Mouse (Mus musculus) thymus, postnatal 14 days (tissue): Measurements from ENCODE around the gene Gm49510.
A peak's percentile ranks its signal among the peaks of the same experiment; 100 is the strongest.

ENCODE experiments used
- DNase-seq: peaks from one replicate; pipeline ENCODE4 v3.0.0; 2021

Gene Gm49510

DNA sequence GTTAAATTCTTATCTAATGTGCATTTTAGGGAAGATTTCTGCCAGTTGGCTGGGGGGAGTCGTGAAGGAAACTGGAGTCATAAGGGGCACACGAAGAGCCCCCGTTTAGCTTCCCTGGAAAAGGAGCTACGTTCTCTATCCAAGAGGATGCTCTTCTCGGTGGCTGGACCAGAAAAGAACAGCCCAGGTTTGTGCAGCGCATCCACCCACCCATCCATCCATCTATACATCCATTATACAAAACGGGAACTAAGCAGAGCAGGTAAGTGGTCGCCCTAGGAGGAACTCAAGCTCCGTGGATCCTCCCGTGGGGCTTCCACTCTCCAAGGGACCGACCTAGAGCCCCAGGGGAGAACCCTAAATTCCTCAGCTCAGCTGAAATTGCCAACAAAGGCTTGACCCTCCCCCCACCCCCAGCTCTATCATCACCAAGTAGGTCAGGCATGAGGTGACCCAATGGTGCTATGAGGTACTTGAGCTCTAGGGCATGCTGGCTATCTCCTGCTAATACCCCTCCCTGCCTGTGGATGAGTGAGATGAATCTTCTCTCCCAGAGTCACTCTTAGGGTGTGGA is 48.8 kb downstream of the Gm49510 start:
- no peak for DNase-seq

DNA sequence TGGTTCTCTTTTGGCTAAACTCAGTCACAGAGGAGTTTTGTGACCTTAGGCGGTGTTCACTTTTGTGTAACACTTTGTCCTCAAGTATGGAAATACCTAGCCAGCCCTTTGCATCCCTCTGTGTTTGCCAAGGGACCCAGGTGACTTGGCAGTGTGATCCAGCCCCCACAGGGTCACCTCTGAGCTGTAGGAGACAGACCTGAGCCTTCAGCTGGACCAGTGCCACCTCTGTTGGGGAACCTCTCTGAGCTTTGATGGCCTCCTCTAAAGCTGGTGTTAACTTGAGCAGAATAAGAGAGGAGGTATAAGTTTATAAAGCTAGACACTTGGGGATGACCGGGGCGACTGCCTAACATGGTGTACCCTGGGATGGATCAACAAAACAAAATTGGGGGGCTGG is 49.4 kb downstream of the Gm49510 start:
- no peak for DNase-seq

DNA sequence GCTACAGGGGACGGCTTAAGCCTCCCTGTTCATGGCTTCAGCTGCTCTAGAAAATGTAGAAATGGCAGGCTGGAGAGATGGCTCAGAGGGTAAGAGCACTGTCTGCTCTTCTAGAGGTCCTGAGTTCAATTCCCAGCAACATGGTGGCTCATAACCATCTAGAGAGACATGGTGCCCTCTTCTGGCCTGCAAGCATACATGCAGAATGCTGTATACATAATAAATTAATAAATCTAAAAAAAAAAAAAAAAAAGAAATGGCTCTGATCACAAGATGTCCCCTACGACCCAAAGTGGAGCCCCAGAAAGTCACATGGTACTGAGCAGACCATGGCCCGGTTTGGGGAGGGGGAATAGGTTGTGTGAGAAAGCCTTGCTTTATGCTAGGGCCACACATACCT is 56.2 kb downstream of the Gm49510 start:
- DNase-seq = no peak

DNA sequence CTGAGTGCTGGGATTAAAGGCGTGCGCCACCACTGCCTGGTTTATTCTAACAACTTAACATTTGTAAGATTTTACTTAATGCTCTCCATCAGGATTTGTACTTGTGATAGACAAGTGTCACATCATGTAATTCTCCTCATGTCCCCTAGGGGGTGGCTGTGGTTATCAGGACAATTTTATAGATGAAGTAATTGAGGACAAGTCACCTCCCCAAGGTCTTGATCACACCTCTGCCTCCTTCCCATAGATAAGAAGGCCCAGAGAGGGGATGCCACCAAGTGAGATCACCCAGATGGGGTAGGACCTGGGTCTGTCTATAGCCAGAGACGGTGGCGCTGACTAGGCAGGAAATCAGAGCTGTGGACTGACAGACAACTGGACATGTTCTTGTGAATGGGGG is 56.9 kb downstream of the Gm49510 start:
- DNase-seq = peak; percentile 28

DNA sequence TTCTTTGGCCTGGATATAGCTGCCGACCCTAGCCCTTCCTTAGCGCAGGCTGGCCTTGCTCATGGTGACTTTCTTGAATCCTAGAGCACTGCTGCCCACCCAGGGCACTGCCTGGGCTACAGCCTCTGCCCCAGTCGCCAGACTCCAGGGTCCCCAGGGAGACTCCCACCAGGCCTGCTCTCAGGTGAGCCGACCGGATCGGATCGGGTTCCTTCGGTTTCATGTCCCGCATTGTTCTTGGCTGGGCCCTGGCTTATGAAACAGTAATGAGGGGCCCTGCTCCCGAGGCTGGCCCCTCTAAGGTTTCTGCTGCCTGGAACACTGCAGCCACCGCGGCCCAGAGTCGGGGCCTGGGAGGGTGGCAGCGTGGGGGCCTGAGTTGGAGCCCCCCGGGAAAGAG is 57.6 kb downstream of the Gm49510 start:
- no peak for DNase-seq

DNA sequence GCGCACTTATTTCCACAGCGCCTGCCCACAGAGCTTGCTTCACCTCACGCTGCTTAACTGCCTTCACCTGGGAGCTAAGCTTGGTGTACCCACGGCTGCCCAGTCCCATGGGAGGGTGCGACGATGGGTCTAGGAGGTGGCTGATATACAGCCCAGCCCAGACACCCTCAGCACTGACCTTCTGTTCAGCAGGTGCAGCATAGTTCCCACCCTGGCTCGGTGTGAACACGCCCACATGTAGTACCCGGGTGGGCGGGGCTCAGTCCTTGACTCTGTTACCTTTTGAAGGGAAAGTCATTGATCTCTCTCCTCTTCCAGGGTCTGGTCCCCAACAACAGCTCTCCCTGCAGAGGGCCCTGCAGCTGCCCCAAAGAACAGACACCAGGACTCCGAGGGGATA is 60.1 kb downstream of the Gm49510 start:
- DNase-seq = no peak

DNA sequence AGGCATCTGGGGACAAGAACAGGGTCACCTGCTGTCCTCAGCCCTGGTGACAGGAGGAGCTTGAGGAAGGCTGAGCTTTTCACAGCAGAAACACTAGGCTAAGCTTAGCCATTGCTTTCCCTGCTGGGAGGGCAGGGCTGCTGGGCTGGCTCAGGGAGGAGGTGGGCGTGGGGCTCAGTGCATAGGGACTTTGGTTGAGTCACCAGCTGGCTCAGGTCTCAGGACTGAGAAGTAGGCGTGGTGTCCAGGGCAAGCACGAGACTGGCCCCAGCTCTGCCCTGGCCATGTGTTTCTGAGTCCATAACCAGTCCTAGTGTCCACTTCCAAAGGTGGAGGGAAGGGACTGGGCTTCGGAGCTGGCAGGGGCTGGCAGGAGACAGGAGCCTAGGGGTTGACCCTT is 60.6 kb downstream of the Gm49510 start:
- no peak for DNase-seq

DNA sequence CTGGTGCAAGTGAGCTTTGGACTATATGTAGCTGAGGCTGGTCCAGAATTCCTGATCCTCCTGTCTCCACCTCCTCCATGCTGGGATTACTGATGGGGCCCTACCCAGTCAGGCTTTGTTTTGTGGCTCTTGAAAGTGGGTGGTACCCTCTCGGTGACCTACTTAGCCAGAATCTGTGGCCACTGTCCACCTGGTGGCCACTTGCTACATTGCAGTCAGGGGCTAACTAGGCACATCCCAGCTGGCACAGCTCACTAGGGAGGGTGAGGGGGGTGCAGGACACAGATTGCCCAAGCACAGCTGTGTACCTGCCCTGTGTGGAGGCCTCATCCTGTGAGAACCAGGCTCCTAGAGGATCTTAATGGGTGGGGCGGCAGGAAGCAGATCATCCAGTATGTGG is 63.4 kb downstream of the Gm49510 start:
- peak; percentile 45 for DNase-seq
